Mouse (Mus musculus) gastrocnemius, postnatal 4 days (tissue): Measurements from ENCODE around the gene Stox2. TPM values are rescaled to one million over a fixed set of nuclear protein-coding genes. Genes with fewer than 3 reads are reported as not detected.
A peak's percentile ranks its signal among the peaks of the same experiment; 100 is the strongest.

Experiments used
- DNase-seq, 2 experiments: peaks; one replicate each; pipeline ENCODE4 v3.0.0; 2021 to 2022; ENCODE audit warnings: low spot score in 2 of 2, mixed read lengths in 2 of 2
- total RNA-seq, 2 experiments: library from RNA; stranded (reverse); gene quantifications; 2 replicates each; pipeline ENCODE4 v1.2.3; 2021

Gene Stox2
- total RNA-seq, 2 experiments from 2014 or later, result 15.8 to 16.8 TPM

GRCm38 (mm10) chr8:47250832-47251231 is 195.3 kb downstream of the Stox2 start:
- DNase-seq, result no peak

- DNase-seq, result no peak
These were observed 201.0 kb downstream of the Stox2 start for GRCm38 (mm10) chr8:47245116-47245515.

GRCm38 (mm10) chr8:47244202-47244601 is 202.0 kb downstream of the Stox2 start:
- DNase-seq, result no peak

- no peak for DNase-seq
These were observed 202.5 kb downstream of the Stox2 start for GRCm38 (mm10) chr8:47243631-47244030.

GRCm38 (mm10) chr8:47243016-47243630 is 203.0 kb downstream of the Stox2 start:
- no peak for DNase-seq

GRCm38 (mm10) chr8:47242207-47243004 is 203.8 kb downstream of the Stox2 start:
- DNase-seq, result peak in 1 of 2 experiments; percentile 48

GRCm38 (mm10) chr8:47241421-47242078 is 204.6 kb downstream of the Stox2 start:
- DNase-seq, result no peak

GRCm38 (mm10) chr8:47240871-47241270 is 205.3 kb downstream of the Stox2 start:
- no peak for DNase-seq

GRCm38 (mm10) chr8:47240266-47240665 is 205.9 kb downstream of the Stox2 start:
- no peak for DNase-seq

- DNase-seq, result no peak
These were observed 214.1 kb downstream of the Stox2 start for GRCm38 (mm10) chr8:47232081-47232480.

- no peak for DNase-seq
These were observed 216.1 kb downstream of the Stox2 start for GRCm38 (mm10) chr8:47230057-47230456.

GRCm38 (mm10) chr8:47221851-47222250 is 224.3 kb downstream of the Stox2 start:
- DNase-seq, result no peak

GRCm38 (mm10) chr8:47221191-47221590 is 225.0 kb downstream of the Stox2 start:
- DNase-seq, result no peak

- DNase-seq, result no peak
These were observed 225.8 kb downstream of the Stox2 start for GRCm38 (mm10) chr8:47220390-47220789.

- DNase-seq, result no peak
These were observed 227.6 kb downstream of the Stox2 start for GRCm38 (mm10) chr8:47218536-47218935.

GRCm38 (mm10) chr8:47218021-47218420 is 228.1 kb downstream of the Stox2 start:
- DNase-seq, result no peak

- DNase-seq, result no peak
These were observed 234.0 kb downstream of the Stox2 start for GRCm38 (mm10) chr8:47212124-47212523.

GRCm38 (mm10) chr8:47211226-47211625 is 234.9 kb downstream of the Stox2 start:
- DNase-seq, result no peak

- DNase-seq, result no peak
These were observed 237.9 kb downstream of the Stox2 start for GRCm38 (mm10) chr8:47208246-47208645.

- DNase-seq, result no peak
These were observed 239.4 kb downstream of the Stox2 start for GRCm38 (mm10) chr8:47206640-47207237.

GRCm38 (mm10) chr8:47205472-47205871 is 240.7 kb downstream of the Stox2 start:
- DNase-seq, result no peak

- no peak for DNase-seq
These were observed 249.8 kb downstream of the Stox2 start for GRCm38 (mm10) chr8:47196391-47196790.
